Mouse (Mus musculus) intestine, postnatal 0 days (tissue): ENCODE results near the gene Ankrd17. TPM values are rescaled to one million over a fixed set of nuclear protein-coding genes. Genes with fewer than 3 reads are reported as not detected.
"Not testable (repeated sequence)": the region's sequence is repeated elsewhere in the genome, so short reads cannot be mapped to it uniquely, and the experiment has no call there.

Experiments used
- ATAC-seq: fragments of 200-750 bp; cut with Nextera tagmentation; 2 replicates; pipeline ENCODE4 v1.8.0; 2017; ENCODE audit warnings: mild to moderate bottlenecking, moderate TSS enrichment, moderate library complexity
- H3K27ac ChIP-seq: fragments of 300-500 bp; sonication (generic); 2 replicates; pipeline ENCODE4 v1.5.1; 2014; ENCODE audit warnings: mild to moderate bottlenecking, low read depth, low read length, moderate library complexity
- H3K27me3 ChIP-seq: fragments of 300-500 bp; sonication (generic); replicated peaks from 2 replicates; pipeline ENCODE4 v1.6.1; 2014; ENCODE audit warnings: low read length, mixed read lengths; ENCODE audit not compliant: control insufficient read depth, insufficient read depth
- H3K36me3 ChIP-seq: fragments of 300-500 bp; sonication (generic); 2 replicates; pipeline ENCODE4 v1.6.1; 2014; ENCODE audit warnings: mild to moderate bottlenecking, moderate library complexity; ENCODE audit not compliant: control insufficient read depth, insufficient read depth
- H3K4me1 ChIP-seq: fragments of 300-500 bp; sonication (generic); replicated peaks from 2 replicates; pipeline ENCODE4 v1.6.1; 2014; ENCODE audit warnings: antibody characterized with exemption, low read length, mixed read lengths; ENCODE audit not compliant: control insufficient read depth, insufficient read depth
- H3K4me2 ChIP-seq: fragments of 300-500 bp; sonication (generic); replicated peaks from 2 replicates; pipeline ENCODE4 v1.6.1; 2014; ENCODE audit warnings: low read depth, mild to moderate bottlenecking, moderate library complexity
- H3K4me3 ChIP-seq: fragments of 300-500 bp; sonication (generic); 2 replicates; pipeline ENCODE4 v1.5.1; 2014; ENCODE audit warnings: low read depth, low read length
- H3K9ac ChIP-seq: fragments of 300-500 bp; sonication (generic); 2 replicates; pipeline ENCODE4 v1.6.1; 2014; ENCODE audit warnings: mild to moderate bottlenecking, low read depth, low read length
- H3K9me3 ChIP-seq: fragments of 300-500 bp; sonication (generic); 2 replicates; pipeline ENCODE4 v1.6.1; 2016; ENCODE audit warnings: mixed run types; ENCODE audit not compliant: control insufficient read depth
- CTCF ChIP-seq: sonication (generic); IDR thresholded peaks from 2 replicates; pipeline ENCODE4 v1.5.1; 2016; ENCODE audit warnings: low read depth, mild to moderate bottlenecking, control low read depth, antibody characterized with exemption, moderate library complexity
- whole genome bisulfite sequencing: fragments of 180-500 bp; shearing (Covaris S2); extraction: QIAGEN DNeasy Blood & Tissue Kit; methylation state at CpG from one replicate; pipeline ENCODE4 v1.1.7; 2014; 5-methylcytosine and 5-hydroxymethylcytosine counted together
- polyA plus RNA-seq: library from polyadenylated mRNA; unstranded; fragments of >200 nt; fragmentation: Nextera tagmentation; extraction: Ambion mirVana; gene quantifications from 2 replicates; pipeline ENCODE4 v1.2.1, GENCODE M21; 2015

Ankrd17 gene
- polyA plus RNA-seq, 1 experiment from 2014 or later, result 19.3 TPM

- Histone ChIP-seq H3K4me1 (no peaks in the 10 kb centered on the region), H3K36me3 (peaks cover 52% of the 10 kb centered on the region), H3K9ac (no peak overlapping the region), H3K4me2 (no peak overlapping the region), H3K27me3 (no peaks in the 10 kb centered on the region), H3K9me3 (no peaks in the 10 kb centered on the region), H3K4me3 (no peak overlapping the region), H3K27ac (no peak overlapping the region)
- TF ChIP-seq CTCF, result no peak
- ATAC-seq, result no peak
These were observed 76.5 kb downstream of the Ankrd17 start for GRCm38 (mm10) chr5:90289887-90290286.

- WGBS, result 77% methylated on average over 2 of the region's 2 CpGs
- Histone ChIP-seq H3K4me1 (no peaks in the 10 kb centered on the region), H3K9me3 (no peaks in the 10 kb centered on the region), H3K36me3 (peaks cover 53% of the 10 kb centered on the region), H3K9ac (no peak overlapping the region), H3K27ac (no peak overlapping the region), H3K4me3 (no peak overlapping the region), H3K27me3 (no peaks in the 10 kb centered on the region), H3K4me2 (no peak overlapping the region)
- ATAC-seq, result no peak
- TF ChIP-seq CTCF, result peak; percentile 69
These were observed 79.8 kb downstream of the Ankrd17 start for GRCm38 (mm10) chr5:90286559-90286958.

- 97% methylated on average over 1 of the region's 1 CpGs for WGBS
- Histone ChIP-seq H3K9ac (no peak overlapping the region), H3K27me3 (no peaks in the 10 kb centered on the region), H3K9me3 (no peaks in the 10 kb centered on the region), H3K4me3 (no peak overlapping the region), H3K4me2 (no peak overlapping the region), H3K27ac (no peak overlapping the region), H3K36me3 (peaks cover 39% of the 10 kb centered on the region), H3K4me1 (no peaks in the 10 kb centered on the region)
- no peak for TF ChIP-seq CTCF
- no peak for ATAC-seq
These were observed 86.3 kb downstream of the Ankrd17 start for GRCm38 (mm10) chr5:90280061-90280460.

- Histone ChIP-seq H3K9ac (no peak overlapping the region), H3K27ac (no peak overlapping the region), H3K4me1 (no peaks in the 10 kb centered on the region), H3K4me3 (no peak overlapping the region), H3K36me3 (peaks cover 39% of the 10 kb centered on the region), H3K4me2 (no peak overlapping the region), H3K27me3 (no peaks in the 10 kb centered on the region), H3K9me3 (no peaks in the 10 kb centered on the region)
- ATAC-seq, result no peak
- TF ChIP-seq CTCF, result no peak
- 46% methylated on average over 3 of the region's 3 CpGs for WGBS
These were observed 87.0 kb downstream of the Ankrd17 start for GRCm38 (mm10) chr5:90279418-90279817.

GRCm38 (mm10) chr5:90277443-90277842 lies 88.9 kb downstream of the Ankrd17 start:
- ATAC-seq, result no peak
- H3K4me1 ChIP-seq, result no peaks in the 10 kb centered on the region
- no peak overlapping the region for H3K27ac ChIP-seq
- H3K9me3 ChIP-seq, result no peaks in the 10 kb centered on the region
- no peak overlapping the region for H3K9ac ChIP-seq
- no peak for TF ChIP-seq CTCF
- peaks cover 29% of the 10 kb centered on the region for H3K36me3 ChIP-seq
- H3K4me2 ChIP-seq, result no peak overlapping the region
- no peak overlapping the region for H3K4me3 ChIP-seq
- H3K27me3 ChIP-seq, result no peaks in the 10 kb centered on the region
- 94% methylated on average over 1 of the region's 1 CpGs for WGBS

GRCm38 (mm10) chr5:90274806-90275205 lies 91.6 kb downstream of the Ankrd17 start:
- no peak for ATAC-seq
- TF ChIP-seq CTCF, result no peak
- Histone ChIP-seq H3K27me3 (no peaks in the 10 kb centered on the region), H3K36me3 (peaks cover 33% of the 10 kb centered on the region), H3K4me1 (no peaks in the 10 kb centered on the region), H3K4me3 (no peak overlapping the region), H3K9me3 (no peaks in the 10 kb centered on the region), H3K27ac (no peak overlapping the region), H3K9ac (no peak overlapping the region), H3K4me2 (no peak overlapping the region)
- WGBS, result 74% methylated on average over 1 of the region's 1 CpGs

GRCm38 (mm10) chr5:90262230-90262629 lies 104.1 kb downstream of the Ankrd17 start:
- H3K9ac ChIP-seq, H3K4me3 ChIP-seq, ATAC-seq, H3K4me2 ChIP-seq, H3K27ac ChIP-seq, H3K9me3 ChIP-seq, H3K4me1 ChIP-seq, H3K27me3 ChIP-seq: not testable (repeated sequence)
- WGBS, result 79% methylated on average over 2 of the region's 2 CpGs
- H3K36me3 ChIP-seq, result peaks cover 67% of the 10 kb centered on the region
